Mouse (Mus musculus): ENCODE data around the gene Copb2. TPM values are rescaled to one million over a fixed set of nuclear protein-coding genes. Genes with fewer than 3 reads are reported as not detected.

The Copb2 gene
- polyA plus RNA-seq, 1 experiment from 2014 or later = 134 TPM

- no peaks in the 10 kb centered on the region for H3K4me1 ChIP-seq (replicated peaks)
- H3K36me3 ChIP-seq = no peaks in the 10 kb centered on the region
- no peak overlapping the region for H3K9ac ChIP-seq
- no peak overlapping the region for H3K4me2 ChIP-seq
- no peaks in the 10 kb centered on the region for H3K9me3 ChIP-seq
- 90% methylated on average over 3 of the region's 3 CpGs for WGBS
- no peak overlapping the region for H3K4me3 ChIP-seq
- peaks cover 14% of the 10 kb centered on the region; the same call in 1 of the 2 replicates for H3K27me3 ChIP-seq
- H3K27ac ChIP-seq = no peak overlapping the region
- ATAC-seq (ENCODE audit: low FRiP score) = no peak
These were observed 19.5 kb upstream of the Copb2 start for GRCm38 (mm10) chr9:98544042-98544441.

- no peak overlapping the region for H3K9ac ChIP-seq
- H3K27me3 ChIP-seq = no peaks in the 10 kb centered on the region
- H3K36me3 ChIP-seq = peaks cover 89% of the 10 kb centered on the region
- no peaks in the 10 kb centered on the region for H3K9me3 ChIP-seq
- WGBS = 96% methylated on average over 4 of the region's 4 CpGs
- ATAC-seq (ENCODE audit: low FRiP score) = no peak
- H3K4me1 ChIP-seq (replicated peaks) = no peaks in the 10 kb centered on the region
- H3K4me3 ChIP-seq = no peak overlapping the region
- H3K27ac ChIP-seq = no peak overlapping the region
- no peak overlapping the region for H3K4me2 ChIP-seq
These were observed 20.3 kb downstream of the Copb2 start for GRCm38 (mm10) chr9:98583852-98584251.

DNA sequence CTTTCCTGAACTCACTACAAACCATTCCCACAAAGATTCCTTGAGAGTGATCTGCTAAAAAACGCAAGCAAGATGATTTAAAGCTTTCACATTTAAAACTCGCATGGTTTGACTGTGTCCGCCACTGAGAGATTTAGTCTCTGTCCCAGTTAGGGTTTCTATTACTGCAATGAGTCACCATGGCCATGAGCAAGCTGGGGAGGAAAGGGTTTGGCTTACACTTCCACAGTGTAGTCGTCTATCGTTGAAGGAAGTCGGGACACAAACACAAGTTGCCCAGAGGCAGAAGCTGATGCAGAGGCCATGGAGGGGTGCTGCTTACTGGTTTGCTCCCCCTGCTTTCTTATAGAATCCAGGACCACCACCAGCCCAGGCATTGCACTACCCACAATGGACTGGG is 36.6 kb downstream of the Copb2 start:
- H3K4me3 ChIP-seq = peak overlapping the region; percentile 73; the same call in 1 of the 2 replicates
- no peak overlapping the region for H3K27ac ChIP-seq
- peaks cover 17% of the 10 kb centered on the region for H3K4me1 ChIP-seq (replicated peaks)
- WGBS = 93% methylated on average over 6 of the region's 6 CpGs
- no peak overlapping the region for H3K9ac ChIP-seq
- peak overlapping the region; percentile 98 for H3K4me2 ChIP-seq
- H3K36me3 ChIP-seq = peaks cover 33% of the 10 kb centered on the region
- 0 out of 2 replicates have a peak, but pooled peaks cover 2% of the 10 kb centered on the region for H3K27me3 ChIP-seq
- ATAC-seq (ENCODE audit: low FRiP score) = no peak
- H3K9me3 ChIP-seq = no peaks in the 10 kb centered on the region; the same call in 1 of the 2 replicates

GRCm38 (mm10) chr9:98601156-98601836 is 37.8 kb downstream of the Copb2 start, which contains the start of gene Mrps22:
TSS of gene Mrps22 (minus strand) at chr9:98601660.
- Histone ChIP-seq H3K9ac (peak within 1 kb of the TSS; percentile 78), H3K27ac (peak within 1 kb of the TSS; percentile 19; the same call in 1 of the 2 replicates), H3K4me3 (peak within 1 kb of the TSS; percentile 73), H3K36me3 (peaks cover 23% of the 10 kb centered on the region), H3K4me2 (peak within 1 kb of the TSS; percentile 98), H3K4me1 (replicated peaks) (peaks cover 17% of the 10 kb centered on the region), H3K9me3 (no peaks in the 10 kb centered on the region; the same call in 1 of the 2 replicates), H3K27me3 (0 out of 2 replicates have a peak, but pooled peaks cover 2% of the 10 kb centered on the region)
- WGBS = under 1% methylated on average over 44 of the region's 44 CpGs
- ATAC-seq (ENCODE audit: low FRiP score) = peak; percentile 93

GRCm38 (mm10) chr9:98601837-98602359 is 38.4 kb downstream of the Copb2 start:
- peak overlapping the region; percentile 60 for H3K4me2 ChIP-seq
- no peaks in the 10 kb centered on the region; the same call in 1 of the 2 replicates for H3K9me3 ChIP-seq
- H3K36me3 ChIP-seq = peaks cover 17% of the 10 kb centered on the region
- peak overlapping the region; percentile 78; the same call in 1 of the 2 replicates for H3K9ac ChIP-seq
- WGBS = 53% methylated on average over 11 of the region's 11 CpGs
- peak; percentile 46 for ATAC-seq (ENCODE audit: low FRiP score)
- no peak overlapping the region for H3K27ac ChIP-seq
- 0 out of 2 replicates have a peak, but pooled peaks cover 2% of the 10 kb centered on the region for H3K27me3 ChIP-seq
- peaks cover 17% of the 10 kb centered on the region for H3K4me1 ChIP-seq (replicated peaks)
- peak overlapping the region; percentile 73 for H3K4me3 ChIP-seq

- Histone ChIP-seq H3K27ac (no peak overlapping the region), H3K9ac (no peak overlapping the region), H3K36me3 (no peaks in the 10 kb centered on the region), H3K9me3 (no peaks in the 10 kb centered on the region; the same call in 1 of the 2 replicates), H3K4me3 (no peak overlapping the region), H3K4me1 (replicated peaks) (peaks cover 15% of the 10 kb centered on the region), H3K27me3 (0 out of 2 replicates have a peak, but pooled peaks cover 2% of the 10 kb centered on the region), H3K4me2 (no peak overlapping the region)
- WGBS = 74% methylated on average over 4 of the region's 4 CpGs
- no peak for ATAC-seq (ENCODE audit: low FRiP score)
These were observed 41.4 kb downstream of the Copb2 start for GRCm38 (mm10) chr9:98604896-98605295.

GRCm38 (mm10) chr9:98628480-98628879 is 65.0 kb downstream of the Copb2 start:
- Histone ChIP-seq H3K4me1 (replicated peaks) (no peaks in the 10 kb centered on the region; the same call in 1 of the 2 replicates), H3K27me3 (0 out of 2 replicates have a peak, but pooled peaks cover 5% of the 10 kb centered on the region), H3K4me3 (no peak overlapping the region), H3K9ac (no peak overlapping the region), H3K9me3 (no peaks in the 10 kb centered on the region), H3K4me2 (no peak overlapping the region), H3K36me3 (no peaks in the 10 kb centered on the region), H3K27ac (no peak overlapping the region)
- WGBS = 37% methylated on average over 3 of the region's 3 CpGs
- ATAC-seq (ENCODE audit: low FRiP score) = no peak

DNA sequence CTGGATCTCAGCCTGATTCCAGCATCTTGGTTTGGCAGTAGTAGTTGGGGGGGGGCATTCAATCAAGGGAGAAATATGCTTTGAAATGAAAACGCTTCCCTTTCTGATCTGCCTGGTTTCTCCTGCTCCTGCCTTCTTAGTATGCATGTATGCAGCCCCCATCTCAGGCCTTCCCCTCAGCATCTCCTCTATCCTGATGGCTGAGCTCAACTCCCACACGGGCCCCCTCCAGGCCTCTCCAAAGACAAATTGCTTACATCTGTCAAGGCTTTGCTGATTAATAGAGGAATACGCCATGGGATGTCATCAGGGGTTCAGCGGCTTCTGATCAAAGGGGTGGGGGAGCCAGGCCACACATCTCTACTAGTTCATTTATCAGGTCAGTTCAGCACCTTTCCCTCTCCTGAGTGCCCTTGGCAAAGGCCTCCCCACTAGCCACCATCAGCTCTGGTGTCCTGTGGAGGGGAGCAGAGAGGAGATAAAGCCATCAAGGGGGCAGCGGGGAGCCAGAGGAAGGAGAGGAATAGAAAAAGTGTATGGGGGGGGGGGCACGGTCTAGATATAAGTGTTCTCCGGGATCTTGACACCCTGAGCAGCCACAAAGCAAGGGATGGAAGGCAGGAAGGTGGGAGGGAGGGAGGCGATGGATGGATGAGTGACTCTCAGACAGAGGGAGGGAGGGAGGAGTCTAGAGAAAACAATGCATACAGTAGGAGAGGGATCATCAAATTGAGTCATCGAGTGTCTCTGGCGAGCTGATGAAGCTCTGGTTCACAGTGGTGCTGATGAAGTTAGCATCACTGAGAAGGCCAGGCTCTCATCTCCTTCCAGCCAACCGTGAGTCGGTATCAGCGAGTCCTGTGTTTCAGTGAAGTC is 70.0 kb downstream of the Copb2 start:
- Histone ChIP-seq H3K9ac (no peak overlapping the region), H3K4me2 (no peak overlapping the region), H3K27ac (no peak overlapping the region), H3K4me3 (no peak overlapping the region), H3K4me1 (replicated peaks) (peaks cover 5% of the 10 kb centered on the region; the same call in 1 of the 2 replicates), H3K9me3 (no peaks in the 10 kb centered on the region), H3K27me3 (no peaks in the 10 kb centered on the region), H3K36me3 (no peaks in the 10 kb centered on the region)
- no peak for ATAC-seq (ENCODE audit: low FRiP score)
- 73% methylated on average over 13 of the region's 13 CpGs for WGBS

Other genes starting within 250 kb of the Copb2 start
- 66.7 and 67.4 TPM in 2 replicates for gene Rbp1, start 140.8 kb upstream of the Copb2 start, polyA plus RNA-seq (2015; fragmentation: Nextera tagmentation; extraction: Ambion mirVana)
- 0.62 and 1.2 TPM in 2 replicates for gene Rbp2, start 77.6 kb upstream of the Copb2 start, polyA plus RNA-seq (2015; fragmentation: Nextera tagmentation; extraction: Ambion mirVana)
- gene Mrps22, start 37.9 kb downstream of the Copb2 start, polyA plus RNA-seq (2015; fragmentation: Nextera tagmentation; extraction: Ambion mirVana) = 54.5 and 57.7 TPM in 2 replicates

Data from hindbrain, embryonic 13.5 days (tissue).